Mouse (Mus musculus) small intestine, adult 2 months (tissue): ENCODE results near the gene Smu1. TPM values are rescaled to one million over a fixed set of nuclear protein-coding genes. Genes with fewer than 3 reads are reported as not detected.
"Not testable (repeated sequence)": the region's sequence is repeated elsewhere in the genome, so short reads cannot be mapped to it uniquely, and the experiment has no call there.

ENCODE experiments used
- H3K27ac ChIP-seq: fragments of 200-500 bp; 2 replicates; pipeline ENCODE4 v1.5.1; 2012; ENCODE audit warnings: low read depth, low read length, control low read depth, inconsistent platforms; ENCODE audit not compliant: insufficient read depth
- H3K27me3 ChIP-seq: fragments of 200-500 bp; 2 replicates; pipeline ENCODE4 v1.6.1; 2012; ENCODE audit warnings: mild to moderate bottlenecking, moderate library complexity, low read length, inconsistent platforms; ENCODE audit not compliant: control insufficient read depth, insufficient read depth
- H3K36me3 ChIP-seq: fragments of 200-500 bp; 2 replicates; pipeline ENCODE4 v1.6.1; 2012; ENCODE audit warnings: mild to moderate bottlenecking, low read length, control low read depth, inconsistent platforms; ENCODE audit not compliant: control insufficient read depth, insufficient read depth
- H3K4me1 ChIP-seq: fragments of 200-500 bp; 2 replicates; pipeline ENCODE4 v1.6.1; 2012; ENCODE audit warnings: low read length, inconsistent platforms, mixed read lengths; ENCODE audit not compliant: control insufficient read depth, insufficient read depth, insufficient read length
- H3K4me3 ChIP-seq: fragments of 200-500 bp; 2 replicates; pipeline ENCODE4 v1.5.1; 2012; ENCODE audit warnings: low read depth, mild to moderate bottlenecking, control low read depth, inconsistent platforms, low read length, moderate library complexity
- CTCF ChIP-seq: fragments of 200-500 bp; IDR thresholded peaks from 2 replicates; pipeline ENCODE4 v1.5.1; 2012; ENCODE audit warnings: low read depth, mild to moderate bottlenecking, control low read depth, inconsistent platforms, low read length, moderate library complexity, mixed read lengths; ENCODE audit not compliant: insufficient replicate concordance, insufficient read length; ENCODE audit errors: extremely low read depth
- POLR2A ChIP-seq: fragments of 200-500 bp; IDR thresholded peaks from 2 replicates; pipeline ENCODE4 v1.6.1; 2012; ENCODE audit warnings: low read depth, mild to moderate bottlenecking, control low read depth, inconsistent platforms, low read length, moderate library complexity
- WGBS: fragments of 180-500 bp; shearing (Covaris S2); methylation state at CpG from one replicate; pipeline ENCODE4 v1.1.7; 2018; 5-methylcytosine and 5-hydroxymethylcytosine counted together
- polyA plus RNA-seq: library from polyadenylated mRNA; depleted of rRNA; stranded (reverse); fragments of >200 nt; gene quantifications from 2 replicates; pipeline ENCODE4 v1.2.3, GENCODE M21; 2012; rRNA removed

Smu1 gene
- 5.6 and 9.6 TPM in 2 replicates for polyA plus RNA-seq

DNA sequence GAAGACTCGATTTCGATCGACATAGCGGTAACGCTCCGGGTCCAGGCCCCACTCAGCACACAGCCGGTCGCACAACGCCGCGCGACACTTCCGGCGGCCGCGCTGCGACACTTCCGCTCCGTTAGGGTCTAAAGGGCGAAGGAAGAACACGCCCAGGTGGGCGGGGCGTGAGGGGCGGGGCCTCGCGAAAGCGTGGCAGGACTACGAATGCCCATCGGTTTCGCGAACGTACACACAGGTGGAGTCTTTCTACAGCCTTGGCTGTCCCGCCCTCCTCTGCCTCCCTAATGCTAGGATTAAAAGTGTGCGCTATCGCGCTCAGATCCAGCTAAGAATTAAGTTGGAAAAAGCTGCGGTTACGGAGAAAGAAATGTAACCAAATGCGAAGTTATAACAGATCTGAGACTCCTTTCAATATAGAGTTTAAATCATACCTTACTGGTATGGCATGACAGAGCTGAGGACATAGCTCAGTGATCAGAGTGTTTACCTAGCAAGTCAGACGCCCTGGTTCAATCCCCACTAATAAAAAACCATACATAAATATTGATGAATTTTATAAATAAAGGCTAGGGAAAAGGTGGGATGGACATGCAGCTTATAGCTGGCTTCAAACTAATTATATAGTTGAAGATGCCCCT, at the start of gene Smu1:
Smu1 (minus strand) TSS at position 144 of the 641 bp plus-strand sequence.
- Histone ChIP-seq H3K27me3 (no peaks in the 10 kb centered on the region), H3K4me1 (no peaks in the 10 kb centered on the region), H3K4me3 (peak within 1 kb of the TSS; percentile 81), H3K27ac (peak within 1 kb of the TSS; percentile 28), H3K36me3 (peaks cover 18% of the 10 kb centered on the region)
- under 1% methylated on average over 40 of the region's 40 CpGs for WGBS
- TF ChIP-seq CTCF (no peak), POLR2A (peak; percentile 62; the same call in 1 of the 2 replicates)

GRCm38 (mm10) chr4:40807382-40807781, 49.7 kb upstream of the Smu1 start:
- H3K36me3 ChIP-seq, result peaks cover 62% of the 10 kb centered on the region
- H3K27ac ChIP-seq, result no peak overlapping the region
- TF ChIP-seq CTCF (no peak), POLR2A (no peak)
- H3K27me3 ChIP-seq, result no peaks in the 10 kb centered on the region
- H3K4me1 ChIP-seq, result peaks cover 4% of the 10 kb centered on the region; the same call in 1 of the 2 replicates
- 89% methylated on average over 4 of the region's 4 CpGs for WGBS
- H3K4me3 ChIP-seq, result no peak overlapping the region

- H3K36me3 ChIP-seq, result peaks cover 54% of the 10 kb centered on the region
- WGBS, result 93% methylated on average over 8 of the region's 8 CpGs
These were observed 47.7 kb upstream of the Smu1 start for GRCm38 (mm10) chr4:40805401-40805800.

DNA sequence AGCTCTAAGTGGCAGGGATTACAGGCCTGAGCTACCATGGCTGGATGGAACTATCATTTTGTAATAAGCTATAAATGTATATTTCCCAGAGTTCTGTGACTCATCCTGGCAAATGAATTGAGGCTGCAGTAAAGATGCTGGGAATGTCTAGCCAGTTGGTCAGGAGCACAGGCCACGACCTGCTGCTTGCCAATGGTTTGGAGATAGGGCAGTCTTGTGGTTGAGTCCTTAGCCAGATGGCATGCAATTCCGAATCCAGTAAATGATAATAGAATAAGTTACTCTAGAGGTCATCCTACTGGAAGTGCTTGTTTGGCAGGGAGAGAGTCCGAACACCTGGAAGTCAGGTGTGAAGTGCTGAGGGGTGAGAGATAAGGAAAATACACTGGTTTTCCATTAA, 45.1 kb upstream of the Smu1 start:
- H3K27ac ChIP-seq, result no peak overlapping the region
- no peaks in the 10 kb centered on the region for H3K27me3 ChIP-seq
- 74% methylated on average over 3 of the region's 3 CpGs for WGBS

More at GRCm38 (mm10) chr4:40805401-40805800, 47.7 kb upstream of the Smu1 start:
- Histone ChIP-seq H3K4me3 (no peak overlapping the region), H3K4me1 (peaks cover 7% of the 10 kb centered on the region; the same call in 1 of the 2 replicates), H3K27me3 (no peaks in the 10 kb centered on the region), H3K27ac (no peak overlapping the region)
- no peak for TF ChIP-seq POLR2A
- no peak for TF ChIP-seq CTCF

DNA sequence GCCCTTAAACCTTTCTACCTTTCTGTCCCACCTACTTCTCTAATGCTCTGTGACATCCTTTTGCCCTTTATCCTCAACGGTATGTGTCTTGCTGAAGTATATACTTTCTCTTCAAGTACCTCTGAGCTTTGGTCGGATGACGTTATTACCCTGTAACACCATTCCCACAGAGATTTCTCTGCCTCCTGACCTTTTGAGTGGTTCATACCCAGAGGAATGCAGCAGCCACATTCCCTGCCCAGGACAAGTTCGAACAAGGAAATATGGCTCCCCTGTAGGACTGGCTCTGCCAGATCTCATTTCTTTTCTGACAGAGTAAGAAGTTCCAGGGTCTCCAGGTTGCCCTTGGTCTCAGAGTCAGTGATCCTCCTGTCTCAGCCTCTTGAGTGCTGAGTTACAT, 44.2 kb upstream of the Smu1 start:
- TF ChIP-seq POLR2A (no peak), CTCF (no peak)
- H3K36me3 ChIP-seq, result peaks cover 26% of the 10 kb centered on the region
- H3K4me3 ChIP-seq, result no peak overlapping the region
- peaks cover 23% of the 10 kb centered on the region; the same call in 1 of the 2 replicates for H3K4me1 ChIP-seq
- H3K27me3 ChIP-seq, result no peaks in the 10 kb centered on the region
- WGBS, result 52% methylated on average over 4 of the region's 4 CpGs
- peak overlapping the region; percentile 58 for H3K27ac ChIP-seq

More for the DNA sequence above, 45.1 kb upstream of the Smu1 start:
- peaks cover 35% of the 10 kb centered on the region for H3K36me3 ChIP-seq
- no peak overlapping the region for H3K4me3 ChIP-seq
- H3K4me1 ChIP-seq, result peaks cover 22% of the 10 kb centered on the region; the same call in 1 of the 2 replicates
- no peak for TF ChIP-seq POLR2A
- no peak for TF ChIP-seq CTCF

- WGBS, result 89% methylated on average over 3 of the region's 3 CpGs
- H3K4me3 ChIP-seq, result no peak overlapping the region
- no peak overlapping the region for H3K27ac ChIP-seq
- peaks cover 23% of the 10 kb centered on the region; the same call in 1 of the 2 replicates for H3K4me1 ChIP-seq
- H3K27me3 ChIP-seq, result no peaks in the 10 kb centered on the region
- TF ChIP-seq CTCF (no peak), POLR2A (no peak)
- peaks cover 18% of the 10 kb centered on the region for H3K36me3 ChIP-seq
These were observed 43.1 kb upstream of the Smu1 start for GRCm38 (mm10) chr4:40800873-40801272.

DNA sequence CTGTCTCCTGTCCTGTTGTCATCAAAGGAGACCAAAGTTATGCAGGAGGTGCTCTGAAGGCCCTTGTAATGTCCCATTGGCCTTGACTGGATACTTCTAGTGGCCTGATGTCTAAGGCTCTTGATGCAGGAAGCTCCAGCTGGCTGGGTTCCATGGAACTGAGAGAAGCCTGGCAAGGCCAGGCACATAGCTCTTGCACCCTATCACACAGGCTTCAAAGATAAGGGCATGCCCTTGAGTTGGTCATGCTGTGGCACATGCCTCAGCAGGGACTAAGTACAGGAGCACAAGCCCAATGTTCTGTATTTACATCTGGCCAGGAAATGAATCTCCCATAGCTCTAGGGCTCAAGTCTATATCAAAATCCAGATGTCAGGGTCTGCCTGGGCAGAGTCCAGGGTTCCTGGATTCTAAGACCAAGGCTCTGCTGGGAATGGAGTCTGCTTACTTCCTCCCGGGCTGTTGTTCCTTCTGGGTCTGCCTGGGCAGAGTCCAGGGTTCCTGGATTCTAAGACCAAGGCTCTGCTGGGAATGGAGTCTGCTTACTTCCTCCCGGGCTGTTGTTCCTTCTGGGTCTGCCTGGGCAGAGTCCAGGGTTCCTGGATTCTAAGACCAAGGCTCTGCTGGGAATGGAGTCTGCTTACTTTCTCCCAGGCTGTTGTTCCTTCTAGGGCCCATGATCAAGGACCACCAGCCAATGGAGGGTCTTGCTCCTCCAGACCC, 41.3 kb upstream of the Smu1 start:
- H3K4me3 ChIP-seq, H3K36me3 ChIP-seq, H3K27me3 ChIP-seq: not testable (repeated sequence)
- 10% methylated on average over 2 of the region's 2 CpGs for WGBS
- H3K27ac ChIP-seq, result peak overlapping the region; percentile 86
- H3K4me1 ChIP-seq, result peaks cover 23% of the 10 kb centered on the region; the same call in 1 of the 2 replicates
